16 mouse cellular contexts compared by ENCODE assay signal in the genomic region with DNA sequence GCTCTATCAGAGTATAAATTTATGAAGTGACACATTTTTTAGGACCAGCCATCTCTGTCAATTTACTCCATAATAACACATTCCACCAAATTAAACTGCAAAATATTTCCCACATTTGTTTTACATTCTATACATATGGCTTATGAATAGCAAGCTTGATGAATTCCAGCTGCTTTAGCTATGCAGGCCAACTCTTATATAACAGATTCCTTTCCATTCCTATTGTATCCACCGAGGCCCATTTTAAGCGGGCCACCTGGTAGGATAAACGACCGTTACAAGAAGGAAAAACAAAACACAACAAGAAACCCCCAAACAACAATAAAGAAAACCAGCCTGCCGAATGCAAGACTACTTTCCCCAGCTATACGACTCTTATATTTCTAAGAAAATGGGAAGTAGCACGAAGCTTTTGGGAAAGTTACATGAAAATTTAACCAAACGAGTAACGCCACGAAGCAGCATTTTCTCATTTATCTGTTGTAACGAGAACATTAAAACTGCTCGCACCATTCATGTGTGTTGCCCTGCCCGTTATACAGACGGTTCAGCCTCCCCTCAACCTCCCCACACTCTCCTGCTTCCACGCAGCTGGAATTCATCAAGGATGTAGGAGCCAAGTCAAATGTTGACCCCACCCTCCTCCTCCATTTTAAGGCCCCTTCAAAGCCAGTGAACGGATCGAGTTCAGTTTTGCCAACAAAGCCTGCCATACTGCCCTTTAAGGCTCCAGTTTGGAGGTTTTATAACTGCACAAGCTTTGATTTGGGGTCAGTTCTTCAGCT.
DNase-seq lines count a peak whose midpoint lies in the region; ATAC-seq and TF ChIP-seq lines count a peak whose summit lies in the region.
"Had no signal": no experiment of that assay in that cellular context is flagged by ENCODE, and none has a peak within 500 bp of the region (broad histone marks: within the 10 kb centered on the region; RNA-seq: fewer than 3 reads in every experiment).

No protein-coding gene starts in this region.

- H3K27me3 ChIP-seq in heart, embryonic 11.5 days (ENCODE audit: control insufficient read depth, insufficient read depth, low read length): no peaks in the 10 kb centered on the region
- no peaks in the 10 kb centered on the region for H3K27me3 ChIP-seq in heart, adult 2 months (ENCODE audit: control insufficient read depth, insufficient read depth, low read length)
- H3K27me3 ChIP-seq in limb, embryonic 14.5 days (ENCODE audit: control insufficient read depth, insufficient read depth, low read length): no peaks in the 10 kb centered on the region
- H3K27me3 ChIP-seq: forebrain, embryonic 13.5 days; Patski had no signal

- no peak for DNase-seq in heart, adult 2 months
- DNase-seq in kidney, postnatal 4 days: peak; percentile 38 to 48
- DNase-seq in kidney, adult 9 months: no peak
- peak; percentile 24 for DNase-seq in embryo, embryonic 9.5 days (ENCODE audit: extremely low spot score)
- peak; percentile 96 for DNase-seq in limb, embryonic 14.5 days (ENCODE audit: low spot score)
- DNase-seq in layer of hippocampus, postnatal 36 days: no peak
- DNase-seq in spleen, postnatal 14 days (ENCODE audit: low spot score in 2 of 2): no peak
- DNase-seq: adrenal gland, postnatal 25 days; cerebellum, adult 9-10 months; heart, adult 18-20 months; lung, adult 2 months; right cerebral cortex, postnatal 25 days; thymus, adult 2 months had no signal

- WGBS in heart, embryonic 11.5 days (ENCODE audit: insufficient replicate concordance): 77% methylated on average over 17 of the region's 17 CpGs
- WGBS in heart, adult 2 months: 82% methylated on average over 17 of the region's 17 CpGs
- WGBS in limb, embryonic 14.5 days: 15% methylated on average over 17 of the region's 17 CpGs

- H3K27ac ChIP-seq in heart, embryonic 11.5 days (ENCODE audit: low read depth, low read length): 0 out of 2 replicates have a peak overlapping the region, but pooled peaks have one; percentile 15
- no peak overlapping the region for H3K27ac ChIP-seq in heart, adult 2 months
- peak overlapping the region; percentile 89 for H3K27ac ChIP-seq in limb, embryonic 14.5 days (replicated peaks; ENCODE audit: low read depth, low read length)
- H3K27ac ChIP-seq: forebrain, embryonic 13.5 days had no signal

- TF ChIP-seq POLR2A in heart, adult 2 months (IDR thresholded peaks at IDR 0.05; ENCODE audit: insufficient read depth, low read depth, low read length): no peak
- TF ChIP-seq POLR2A in limb, embryonic 14.5 days (IDR thresholded peaks at IDR 0.05; ENCODE audit: borderline replicate concordance, extremely low read depth, insufficient read depth, insufficient read length): no peak

- no peaks in the 10 kb centered on the region for H3K9me3 ChIP-seq in heart, embryonic 11.5 days (replicated peaks; ENCODE audit: control insufficient read depth, low read length)
- no peaks in the 10 kb centered on the region for H3K9me3 ChIP-seq in limb, embryonic 14.5 days (ENCODE audit: control insufficient read depth, low read length)
- H3K9me3 ChIP-seq: forebrain, embryonic 13.5 days had no signal

- H3K36me3 ChIP-seq in heart, embryonic 11.5 days (ENCODE audit: control insufficient read depth, insufficient read depth, low read length): no peaks in the 10 kb centered on the region
- no peaks in the 10 kb centered on the region for H3K36me3 ChIP-seq in heart, adult 2 months (ENCODE audit: control insufficient read depth, insufficient read depth, low read length)
- H3K36me3 ChIP-seq in limb, embryonic 14.5 days (ENCODE audit: control insufficient read depth, insufficient read depth, low read length): no peaks in the 10 kb centered on the region

- H3K9ac ChIP-seq in heart, embryonic 11.5 days (ENCODE audit: low read depth, low read length): no peak overlapping the region
- H3K9ac ChIP-seq in heart, adult 2 months (ENCODE audit: low read depth, low read length): no peak overlapping the region
- no peak overlapping the region for H3K9ac ChIP-seq in limb, embryonic 14.5 days (ENCODE audit: low read depth, low read length, severe bottlenecking)
- H3K9ac ChIP-seq: forebrain, embryonic 13.5 days had no signal

- no peak for TF ChIP-seq EP300 in heart, adult 2 months (IDR thresholded peaks at IDR 0.05; ENCODE audit: insufficient read depth, low read depth, low read length)

- ATAC-seq in heart, embryonic 11.5 days (replicated peaks; ENCODE audit: insufficient number of reproducible peaks, low FRiP score, low TSS enrichment): no peak
- ATAC-seq in limb, embryonic 14.5 days (ENCODE audit: low FRiP score, low read depth): peak; percentile 82
- ATAC-seq: forebrain, embryonic 13.5 days; Patski had no signal

- TF ChIP-seq CTCF in heart, adult 2 months (IDR thresholded peaks at IDR 0.05): no peak

- H3K4me1 ChIP-seq in heart, embryonic 11.5 days (ENCODE audit: control insufficient read depth, insufficient read depth, low read length): no peaks in the 10 kb centered on the region
- peaks cover 2% of the 10 kb centered on the region for H3K4me1 ChIP-seq in heart, adult 2 months (ENCODE audit: control insufficient read depth, insufficient read depth, low read length)
- H3K4me1 ChIP-seq in limb, embryonic 14.5 days (ENCODE audit: control insufficient read depth, insufficient read depth, low read length): peaks cover 58% of the 10 kb centered on the region

- no peaks in the 10 kb centered on the region for H3K79me2 ChIP-seq in heart, adult 2 months (replicated peaks; ENCODE audit: control insufficient read depth, insufficient read depth, low read length)

- no peak overlapping the region for H3K4me2 ChIP-seq in heart, embryonic 11.5 days
- H3K4me2 ChIP-seq in limb, embryonic 14.5 days (replicated peaks; ENCODE audit: low read depth, low read length, severe bottlenecking): peak overlapping the region; percentile 30
- H3K4me2 ChIP-seq: forebrain, embryonic 13.5 days had no signal

- H3K4me3 ChIP-seq in heart, embryonic 11.5 days (ENCODE audit: low read depth, low read length): no peak overlapping the region
- H3K4me3 ChIP-seq in heart, adult 2 months: no peak overlapping the region
- no peak overlapping the region for H3K4me3 ChIP-seq in limb, embryonic 14.5 days (replicated peaks; ENCODE audit: low read length)
- H3K4me3 ChIP-seq: forebrain, embryonic 13.5 days had no signal

- intact Hi-C loops in heart, adult 2 months (cut with DNase I): no loop called here

Comparison
In these comparisons a context has a peak if more than half of its experiments do, and no peak if none do; other contexts are left out.
1. DNase-seq: peak in kidney, postnatal 4 days (2 of 2), embryo, embryonic 9.5 days (single experiment) and limb, embryonic 14.5 days (single experiment); none in heart, adult 2 months (0 of 2), kidney, adult 9 months (single experiment), layer of hippocampus, postnatal 36 days (0 of 2) and spleen, postnatal 14 days (0 of 2).